Mouse (Mus musculus) limb, embryonic 13.5 days (tissue): ENCODE measurements around the gene Sik3. TPM values are rescaled to one million over a fixed set of nuclear protein-coding genes. Genes with fewer than 3 reads are reported as not detected.
"Not testable (repeated sequence)": the region's sequence is repeated elsewhere in the genome, so short reads cannot be mapped to it uniquely, and the experiment has no call there.

Experiments used
- ATAC-seq: fragments of 200-750 bp; cut with Nextera tagmentation; 2 replicates; pipeline ENCODE4 v1.8.0; 2017; ENCODE audit warnings: low read depth, moderate number of reproducible peaks, moderate TSS enrichment; ENCODE audit not compliant: low FRiP score
- H3K27ac ChIP-seq: fragments of 300-500 bp; sonication (generic); 2 replicates; pipeline ENCODE4 v1.5.1; 2015; ENCODE audit warnings: inconsistent platforms, mild to moderate bottlenecking, moderate library complexity
- H3K27me3 ChIP-seq: fragments of 300-500 bp; sonication (generic); 2 replicates; pipeline ENCODE4 v1.6.1; 2015; ENCODE audit warnings: mild to moderate bottlenecking, inconsistent platforms
- H3K36me3 ChIP-seq: fragments of 300-500 bp; sonication (generic); 2 replicates; pipeline ENCODE4 v1.6.1; 2015; ENCODE audit warnings: inconsistent platforms, mild to moderate bottlenecking, moderate library complexity
- H3K4me1 ChIP-seq: fragments of 300-500 bp; sonication (generic); 2 replicates; pipeline ENCODE4 v1.6.1; 2015; ENCODE audit warnings: inconsistent platforms
- H3K4me2 ChIP-seq: fragments of 300-500 bp; sonication (generic); replicated peaks from 2 replicates; pipeline ENCODE4 v1.6.1; 2015; ENCODE audit warnings: inconsistent platforms, mild to moderate bottlenecking, moderate library complexity
- H3K4me3 ChIP-seq: fragments of 300-500 bp; sonication (generic); 2 replicates; pipeline ENCODE4 v1.5.1; 2015; ENCODE audit warnings: moderate library complexity, mild to moderate bottlenecking, inconsistent platforms
- H3K9ac ChIP-seq: fragments of 300-500 bp; sonication (generic); 2 replicates; pipeline ENCODE4 v1.6.1; 2015; ENCODE audit warnings: mild to moderate bottlenecking, inconsistent platforms
- H3K9me3 ChIP-seq: fragments of 300-500 bp; sonication (generic); 2 replicates; pipeline ENCODE4 v1.6.1; 2016; ENCODE audit warnings: inconsistent platforms
- WGBS: fragments of 180-500 bp; shearing (Covaris S2); methylation state at CpG from one replicate; pipeline ENCODE4 v1.1.7; 2015; 5-methylcytosine and 5-hydroxymethylcytosine counted together
- polyA plus RNA-seq: library from polyadenylated mRNA; unstranded; fragments of >200 nt; fragmentation: Nextera tagmentation; extraction: Ambion mirVana; gene quantifications from 2 replicates; pipeline ENCODE4 v1.2.1, GENCODE M21; 2015

Gene Sik3
- polyA plus RNA-seq, 1 experiment from 2014 or later: 8.2 TPM

- H3K27ac ChIP-seq, ATAC-seq, H3K36me3 ChIP-seq, H3K4me1 ChIP-seq, H3K9ac ChIP-seq, H3K9me3 ChIP-seq, H3K4me2 ChIP-seq, H3K4me3 ChIP-seq, H3K27me3 ChIP-seq: not testable (repeated sequence)
- WGBS: 54% methylated on average over 1 of the region's 1 CpGs
These were observed 78.5 kb downstream of the Sik3 start for GRCm38 (mm10) chr9:46091157-46091556.

DNA sequence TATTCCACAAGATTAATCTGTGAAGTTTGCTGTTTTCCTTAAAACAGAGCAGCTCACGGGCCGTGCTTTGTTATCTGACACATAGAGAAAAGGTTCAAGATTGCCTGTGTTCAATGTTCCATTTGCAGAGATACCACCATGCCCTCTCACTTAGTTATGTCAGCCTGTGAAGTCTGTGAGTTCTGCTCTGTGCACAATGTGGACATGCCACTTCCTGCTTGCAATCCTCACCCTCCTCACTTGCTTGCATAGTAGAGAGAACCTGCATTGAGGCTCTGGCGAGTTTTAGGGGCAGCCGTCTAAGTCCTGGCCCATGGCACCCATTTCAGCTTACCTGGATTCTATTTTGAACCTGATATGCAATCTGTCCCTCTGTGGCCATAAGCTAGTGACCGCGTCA, 80.0 kb downstream of the Sik3 start:
- Histone ChIP-seq H3K27me3 (no peaks in the 10 kb centered on the region), H3K9ac (no peak overlapping the region), H3K4me2 (no peak overlapping the region), H3K27ac (no peak overlapping the region), H3K4me3 (no peak overlapping the region), H3K4me1 (peaks cover 9% of the 10 kb centered on the region), H3K9me3 (no peaks in the 10 kb centered on the region), H3K36me3 (0 out of 2 replicates have a peak, but pooled peaks cover 3% of the 10 kb centered on the region)
- no peak for ATAC-seq
- 89% methylated on average over 6 of the region's 6 CpGs for WGBS

- Histone ChIP-seq H3K9me3 (no peaks in the 10 kb centered on the region), H3K9ac (no peak overlapping the region), H3K4me1 (peaks cover 40% of the 10 kb centered on the region), H3K27me3 (0 out of 2 replicates have a peak, but pooled peaks cover 4% of the 10 kb centered on the region), H3K4me3 (no peak overlapping the region), H3K36me3 (0 out of 2 replicates have a peak, but pooled peaks cover 3% of the 10 kb centered on the region), H3K4me2 (no peak overlapping the region), H3K27ac (no peak overlapping the region)
- 58% methylated on average over 15 of the region's 15 CpGs for WGBS
- ATAC-seq: no peak
These were observed 85.9 kb downstream of the Sik3 start for GRCm38 (mm10) chr9:46098360-46098985.

DNA sequence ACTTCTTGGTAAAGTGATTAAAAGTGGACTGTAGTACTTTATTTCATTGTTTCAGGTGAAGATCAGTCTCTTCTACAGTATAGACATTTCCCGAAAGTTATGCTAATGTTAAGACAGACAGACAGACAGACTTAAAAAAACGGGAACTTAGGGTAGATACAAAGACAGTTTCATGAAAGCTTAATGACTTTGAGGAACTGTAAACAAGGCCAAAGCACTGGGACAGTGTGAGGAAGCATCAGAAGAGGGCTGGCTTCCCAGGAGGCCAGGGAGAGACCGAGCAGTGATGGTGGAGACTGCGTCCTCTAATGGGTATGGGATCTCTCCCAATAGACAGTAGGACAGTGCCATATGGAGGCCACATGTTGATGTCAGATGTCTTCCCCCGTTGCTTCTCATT, 86.5 kb downstream of the Sik3 start:
- 0 out of 2 replicates have a peak, but pooled peaks cover 4% of the 10 kb centered on the region for H3K27me3 ChIP-seq
- H3K4me3 ChIP-seq: no peak overlapping the region
- no peak overlapping the region for H3K9ac ChIP-seq
- ATAC-seq: no peak
- no peak overlapping the region for H3K4me2 ChIP-seq
- 75% methylated on average over 5 of the region's 5 CpGs for WGBS
- H3K27ac ChIP-seq: no peak overlapping the region
- no peaks in the 10 kb centered on the region for H3K9me3 ChIP-seq
- peaks cover 40% of the 10 kb centered on the region for H3K4me1 ChIP-seq
- 0 out of 2 replicates have a peak, but pooled peaks cover 3% of the 10 kb centered on the region for H3K36me3 ChIP-seq

DNA sequence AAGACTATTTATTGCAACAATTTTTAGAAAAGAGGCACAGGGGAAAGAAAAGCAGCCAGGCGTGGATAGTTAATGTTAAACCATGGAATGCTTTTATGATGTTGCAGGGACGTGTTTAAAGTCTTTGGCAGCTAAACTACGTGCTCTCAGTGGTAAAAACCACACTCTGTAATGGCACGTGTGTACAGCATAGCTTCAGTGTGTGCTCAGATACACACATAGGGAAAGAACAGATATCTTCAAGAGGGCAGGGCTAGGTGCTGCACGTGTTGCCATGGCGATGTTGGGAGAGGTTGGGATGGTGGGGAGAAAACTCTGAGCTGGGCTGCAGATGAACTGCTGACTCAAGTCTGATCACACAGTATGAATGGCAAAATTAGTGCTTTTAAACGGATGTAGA, 90.5 kb downstream of the Sik3 start:
- peak; percentile 59; the same call in 1 of the 2 replicates for ATAC-seq
- H3K9me3 ChIP-seq: no peaks in the 10 kb centered on the region
- no peak overlapping the region for H3K27ac ChIP-seq
- H3K27me3 ChIP-seq: 0 out of 2 replicates have a peak, but pooled peaks cover 4% of the 10 kb centered on the region
- H3K4me2 ChIP-seq: no peak overlapping the region
- no peak overlapping the region for H3K9ac ChIP-seq
- WGBS: 53% methylated on average over 7 of the region's 7 CpGs
- no peak overlapping the region for H3K4me3 ChIP-seq
- peaks cover 26% of the 10 kb centered on the region for H3K4me1 ChIP-seq
- no peaks in the 10 kb centered on the region for H3K36me3 ChIP-seq

DNA sequence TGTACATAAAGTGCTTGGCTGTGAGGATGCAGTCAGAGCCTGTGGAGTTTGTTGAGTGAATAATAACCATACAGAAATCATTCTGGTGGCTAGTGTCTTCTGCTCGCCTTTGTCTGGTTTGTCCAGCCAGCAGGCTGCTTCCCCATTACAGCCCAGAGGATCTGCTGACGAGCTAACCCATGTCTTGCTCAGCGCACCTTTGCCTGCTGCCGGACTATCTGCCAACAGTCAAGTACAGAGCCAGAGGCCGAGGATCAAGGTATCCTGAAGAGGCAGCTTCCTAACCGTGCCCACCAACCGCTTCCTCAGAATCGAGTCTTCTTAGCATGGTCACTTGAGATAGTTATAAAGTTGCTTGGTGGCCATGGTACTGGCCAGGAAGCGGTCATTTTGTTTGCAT, 93.5 kb downstream of the Sik3 start:
- no peaks in the 10 kb centered on the region for H3K27me3 ChIP-seq
- ATAC-seq: no peak
- no peaks in the 10 kb centered on the region for H3K9me3 ChIP-seq
- no peak overlapping the region for H3K4me3 ChIP-seq
- H3K9ac ChIP-seq: no peak overlapping the region
- no peak overlapping the region for H3K4me2 ChIP-seq
- H3K27ac ChIP-seq: no peak overlapping the region
- H3K4me1 ChIP-seq: peaks cover 27% of the 10 kb centered on the region
- H3K36me3 ChIP-seq: no peaks in the 10 kb centered on the region
- WGBS: 84% methylated on average over 9 of the region's 9 CpGs

DNA sequence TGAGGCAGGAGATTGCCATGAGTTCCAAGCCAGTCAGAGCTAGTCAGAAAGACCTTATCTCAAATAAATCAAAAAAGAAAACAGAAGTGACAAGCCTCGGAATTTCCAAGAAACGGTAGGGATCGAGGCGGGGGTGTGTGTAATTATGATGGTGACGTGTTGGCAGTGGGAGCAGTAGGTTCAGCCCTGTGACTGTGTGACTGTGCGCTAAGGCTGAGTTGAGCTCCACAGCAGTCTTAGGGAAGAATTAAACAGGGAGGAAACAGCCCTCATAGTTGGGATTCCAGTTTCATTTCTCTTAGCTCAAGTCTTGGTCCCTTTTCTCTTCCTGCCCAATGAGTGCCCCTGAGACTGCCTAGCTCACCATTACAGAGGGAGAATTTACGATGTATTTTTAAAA, 98.0 kb downstream of the Sik3 start:
- Histone ChIP-seq H3K4me2 (no peak overlapping the region), H3K27me3 (no peaks in the 10 kb centered on the region), H3K4me3 (no peak overlapping the region), H3K4me1 (peaks cover 37% of the 10 kb centered on the region), H3K27ac (no peak overlapping the region), H3K36me3 (no peaks in the 10 kb centered on the region), H3K9ac (no peak overlapping the region), H3K9me3 (no peaks in the 10 kb centered on the region)
- no peak for ATAC-seq
- 52% methylated on average over 7 of the region's 7 CpGs for WGBS

DNA sequence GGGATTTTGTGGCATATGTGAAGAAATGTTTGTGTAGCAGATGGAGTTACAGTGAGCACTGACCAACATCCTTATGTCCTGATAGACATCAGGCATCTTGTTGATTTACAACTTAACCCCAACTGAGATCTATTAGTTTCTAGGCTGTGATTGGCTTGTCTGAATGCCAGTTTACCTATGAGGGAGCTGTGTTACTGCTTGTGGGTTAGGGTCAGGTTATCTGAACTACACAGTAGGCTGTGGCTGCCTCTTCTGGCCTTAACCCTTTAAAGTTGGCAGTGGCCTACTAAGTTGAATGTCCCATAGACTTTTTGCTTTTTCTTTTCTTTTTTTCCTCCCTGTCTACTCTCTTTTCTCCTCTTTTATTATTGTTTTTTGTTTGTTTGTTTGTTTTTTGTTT, 98.7 kb downstream of the Sik3 start:
- H3K9me3 ChIP-seq: no peaks in the 10 kb centered on the region
- no peaks in the 10 kb centered on the region for H3K36me3 ChIP-seq
- H3K9ac ChIP-seq: no peak overlapping the region
- no peaks in the 10 kb centered on the region for H3K27me3 ChIP-seq
- no peak overlapping the region for H3K4me3 ChIP-seq
- no peak overlapping the region for H3K27ac ChIP-seq
- no peak overlapping the region for H3K4me2 ChIP-seq
- peaks cover 41% of the 10 kb centered on the region for H3K4me1 ChIP-seq
- no peak for ATAC-seq

DNA sequence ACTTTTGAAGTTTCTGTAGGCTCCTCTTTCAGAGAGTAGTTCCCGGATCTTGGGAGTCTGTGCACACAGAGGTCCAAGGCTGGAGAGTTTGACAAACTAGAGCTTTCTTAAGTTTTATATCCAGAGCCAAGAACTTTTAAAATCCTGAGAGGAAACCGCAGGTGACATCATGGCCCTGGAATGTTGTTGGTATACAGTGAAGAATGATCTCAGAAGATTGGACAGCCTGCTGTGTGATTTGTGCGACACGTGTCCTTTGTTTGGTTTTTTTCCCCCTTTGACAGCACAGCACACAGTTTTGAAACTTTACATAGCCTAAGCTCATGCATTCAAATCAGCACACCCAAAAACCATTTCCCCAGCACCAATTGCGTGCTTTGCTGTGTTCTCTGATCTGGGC, 99.6 kb downstream of the Sik3 start:
- Histone ChIP-seq H3K27me3 (no peaks in the 10 kb centered on the region), H3K9ac (no peak overlapping the region), H3K36me3 (no peaks in the 10 kb centered on the region), H3K4me3 (no peak overlapping the region), H3K9me3 (no peaks in the 10 kb centered on the region), H3K27ac (peak overlapping the region; percentile 35), H3K4me2 (no peak overlapping the region; the same call in 1 of the 2 replicates), H3K4me1 (peaks cover 41% of the 10 kb centered on the region)
- ATAC-seq: 0 out of 2 replicates have a peak, but pooled peaks have one; percentile 44
- WGBS: 42% methylated on average over 5 of the region's 5 CpGs

- peaks cover 7% of the 10 kb centered on the region for H3K36me3 ChIP-seq
- no peaks in the 10 kb centered on the region for H3K27me3 ChIP-seq
- H3K4me3 ChIP-seq: no peak overlapping the region
- no peak for ATAC-seq
- no peak overlapping the region for H3K4me2 ChIP-seq
- H3K9ac ChIP-seq: no peak overlapping the region
- peaks cover 27% of the 10 kb centered on the region for H3K4me1 ChIP-seq
- no peak overlapping the region for H3K27ac ChIP-seq
- WGBS: 78% methylated on average over 8 of the region's 8 CpGs
- H3K9me3 ChIP-seq: no peaks in the 10 kb centered on the region
These were observed 106.3 kb downstream of the Sik3 start for GRCm38 (mm10) chr9:46118844-46119385.

DNA sequence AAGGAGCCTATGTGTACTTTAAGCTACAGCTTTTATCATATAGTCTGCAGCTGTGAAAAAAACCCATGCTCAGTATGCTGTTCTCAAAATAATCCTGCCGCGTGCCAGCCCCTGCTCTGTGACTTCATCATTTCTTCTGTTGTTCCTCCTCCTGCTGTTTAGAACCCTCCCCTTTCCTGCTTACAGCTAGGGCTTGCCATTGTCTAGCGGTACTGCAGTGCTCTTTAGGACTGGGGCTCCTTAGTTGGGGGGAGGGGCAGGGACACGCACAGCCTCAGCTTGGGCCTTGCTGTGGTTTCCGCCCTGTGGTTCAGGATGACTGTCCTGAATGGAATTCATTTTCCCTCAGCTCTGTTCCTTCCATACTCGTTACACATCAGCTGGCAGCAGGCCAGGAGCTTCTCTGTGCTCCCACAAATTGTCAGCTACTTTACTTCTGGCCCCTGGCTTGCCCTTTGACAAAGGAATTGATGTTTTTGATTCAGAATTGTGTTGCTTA, 107.4 kb downstream of the Sik3 start:
- Histone ChIP-seq H3K27ac (no peak overlapping the region; the same call in 1 of the 2 replicates), H3K4me3 (no peak overlapping the region), H3K27me3 (no peaks in the 10 kb centered on the region), H3K36me3 (peaks cover 14% of the 10 kb centered on the region), H3K9ac (no peak overlapping the region), H3K4me1 (peaks cover 27% of the 10 kb centered on the region), H3K4me2 (0 out of 2 replicates have a peak overlapping the region, but pooled peaks have one; percentile 25), H3K9me3 (no peaks in the 10 kb centered on the region)
- ATAC-seq: peak; percentile 90
- WGBS: 9% methylated on average over 6 of the region's 6 CpGs

DNA sequence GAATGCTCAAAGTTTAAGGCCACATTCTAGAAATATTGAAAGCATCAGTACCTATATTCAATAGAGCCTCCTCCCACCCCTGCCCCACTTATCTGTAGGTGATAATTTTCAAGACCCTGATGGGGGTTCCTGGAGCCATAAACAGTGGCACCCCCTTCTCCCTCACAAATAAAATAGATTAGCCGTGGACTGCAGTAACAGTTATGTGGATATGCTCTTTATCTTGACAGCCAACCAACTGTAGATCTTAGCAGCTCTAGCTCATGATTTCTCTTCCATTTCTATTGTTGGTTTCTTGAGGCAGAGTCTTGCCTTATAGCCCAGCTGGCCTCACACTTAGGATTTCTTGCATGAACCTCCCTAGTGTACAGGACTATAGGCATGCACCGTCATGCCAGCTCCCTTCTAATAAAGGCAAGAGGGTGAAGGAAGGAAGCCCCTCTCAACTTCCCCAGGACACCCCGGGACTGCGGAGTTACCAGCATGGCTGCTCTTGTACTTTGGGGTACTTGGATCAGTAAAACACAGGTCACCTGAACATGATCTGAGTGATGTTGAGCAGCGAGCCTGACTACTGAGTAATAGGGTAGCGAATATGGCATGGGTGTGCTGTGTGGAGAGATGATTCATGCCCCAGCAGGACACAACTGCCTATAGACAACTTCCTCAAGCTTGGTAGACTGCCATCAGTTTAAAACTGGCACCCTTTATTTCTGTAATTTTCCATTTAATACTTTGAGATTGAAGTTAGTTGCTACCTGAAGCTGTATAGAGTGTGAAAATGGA, 108.0 kb downstream of the Sik3 start:
- Histone ChIP-seq H3K27me3 (no peaks in the 10 kb centered on the region), H3K9ac (no peak overlapping the region), H3K27ac (no peak overlapping the region; the same call in 1 of the 2 replicates), H3K36me3 (peaks cover 17% of the 10 kb centered on the region), H3K4me1 (peaks cover 22% of the 10 kb centered on the region), H3K4me3 (no peak overlapping the region), H3K4me2 (no peak overlapping the region), H3K9me3 (no peaks in the 10 kb centered on the region)
- ATAC-seq: no peak
- 86% methylated on average over 6 of the region's 6 CpGs for WGBS
